Mouse (Mus musculus): Measurements from ENCODE around the gene Osbpl2.
A peak's percentile ranks its signal among the peaks of the same experiment; 100 is the strongest.

Osbpl2 gene

DNA sequence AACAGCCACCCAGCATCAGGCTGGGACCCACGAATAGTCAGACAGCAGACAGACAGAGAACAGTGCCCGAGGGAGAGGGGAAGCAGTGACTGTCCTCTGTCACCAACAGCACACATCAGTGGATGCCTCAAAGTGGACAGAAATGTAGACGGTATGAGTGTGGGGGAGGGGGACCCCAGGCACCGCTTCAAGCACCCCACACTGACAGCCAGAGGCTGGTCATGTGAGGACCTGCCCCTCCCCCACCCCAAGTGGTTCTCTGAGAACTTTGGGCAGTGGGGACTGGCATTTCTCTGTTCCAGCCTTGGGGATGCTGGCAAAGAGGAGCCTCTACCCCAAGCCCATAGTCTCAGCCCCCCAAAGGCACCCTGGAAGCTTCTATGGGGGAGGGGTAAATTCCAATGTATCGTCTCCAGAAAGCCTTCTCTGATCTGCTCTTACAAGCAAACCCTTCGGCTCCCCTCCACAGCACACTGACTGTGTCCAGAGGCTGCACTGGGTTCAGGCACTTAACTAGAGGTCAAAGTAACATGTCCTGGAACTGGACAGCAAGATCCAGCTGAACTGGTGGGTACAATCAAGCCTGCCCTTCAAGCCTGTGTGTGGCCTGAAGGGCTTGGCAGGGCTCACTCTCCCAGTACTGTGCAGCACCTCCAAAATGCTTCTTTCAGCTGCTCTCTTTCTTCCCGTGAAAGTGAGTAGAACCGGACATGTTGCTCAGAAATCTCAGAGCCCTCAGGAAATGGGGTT lies 13.5 kb upstream of the Osbpl2 start:
- peak in 1 of 2 experiments; percentile 24 for DNase-seq

DNA sequence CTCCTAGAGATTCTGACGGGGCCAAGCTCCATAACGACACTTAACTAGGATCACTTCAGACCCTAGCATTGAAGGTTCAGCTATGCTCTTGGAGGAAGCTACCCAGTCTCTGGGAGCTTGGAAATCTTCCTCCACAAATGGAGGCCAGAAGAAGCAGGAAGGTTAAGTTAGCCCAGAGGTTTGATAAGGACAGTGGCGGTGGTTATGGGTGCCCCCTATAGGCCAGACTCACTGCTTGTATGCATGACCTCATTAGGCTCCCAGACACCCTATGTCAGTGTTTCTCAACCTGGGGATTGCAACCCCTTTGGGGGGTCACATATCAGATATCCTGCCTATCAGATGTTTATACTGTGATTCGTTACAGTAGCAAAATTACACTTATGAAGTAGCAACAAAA lies 12.0 kb upstream of the Osbpl2 start:
- DNase-seq: no peak

DNA sequence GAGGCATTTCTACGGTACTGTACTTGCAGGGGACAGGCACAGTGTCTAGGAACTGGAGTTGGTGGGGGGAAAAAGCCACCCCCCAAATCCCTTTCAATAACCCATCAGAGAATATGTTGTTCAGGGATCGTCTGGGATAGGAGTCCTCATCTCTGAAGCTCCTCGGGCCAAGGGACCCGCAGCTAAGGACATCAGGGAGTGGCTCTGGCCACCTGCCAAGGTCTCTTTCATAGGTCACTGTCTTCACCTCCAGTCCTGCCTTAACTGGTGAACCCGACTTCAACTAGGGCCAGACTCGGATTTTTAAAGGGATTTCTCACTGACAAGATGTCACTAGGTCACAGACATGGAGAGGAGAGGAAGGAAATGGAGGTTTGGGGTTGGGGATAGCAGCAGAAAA lies 10.8 kb upstream of the Osbpl2 start:
- no peak for DNase-seq

DNA sequence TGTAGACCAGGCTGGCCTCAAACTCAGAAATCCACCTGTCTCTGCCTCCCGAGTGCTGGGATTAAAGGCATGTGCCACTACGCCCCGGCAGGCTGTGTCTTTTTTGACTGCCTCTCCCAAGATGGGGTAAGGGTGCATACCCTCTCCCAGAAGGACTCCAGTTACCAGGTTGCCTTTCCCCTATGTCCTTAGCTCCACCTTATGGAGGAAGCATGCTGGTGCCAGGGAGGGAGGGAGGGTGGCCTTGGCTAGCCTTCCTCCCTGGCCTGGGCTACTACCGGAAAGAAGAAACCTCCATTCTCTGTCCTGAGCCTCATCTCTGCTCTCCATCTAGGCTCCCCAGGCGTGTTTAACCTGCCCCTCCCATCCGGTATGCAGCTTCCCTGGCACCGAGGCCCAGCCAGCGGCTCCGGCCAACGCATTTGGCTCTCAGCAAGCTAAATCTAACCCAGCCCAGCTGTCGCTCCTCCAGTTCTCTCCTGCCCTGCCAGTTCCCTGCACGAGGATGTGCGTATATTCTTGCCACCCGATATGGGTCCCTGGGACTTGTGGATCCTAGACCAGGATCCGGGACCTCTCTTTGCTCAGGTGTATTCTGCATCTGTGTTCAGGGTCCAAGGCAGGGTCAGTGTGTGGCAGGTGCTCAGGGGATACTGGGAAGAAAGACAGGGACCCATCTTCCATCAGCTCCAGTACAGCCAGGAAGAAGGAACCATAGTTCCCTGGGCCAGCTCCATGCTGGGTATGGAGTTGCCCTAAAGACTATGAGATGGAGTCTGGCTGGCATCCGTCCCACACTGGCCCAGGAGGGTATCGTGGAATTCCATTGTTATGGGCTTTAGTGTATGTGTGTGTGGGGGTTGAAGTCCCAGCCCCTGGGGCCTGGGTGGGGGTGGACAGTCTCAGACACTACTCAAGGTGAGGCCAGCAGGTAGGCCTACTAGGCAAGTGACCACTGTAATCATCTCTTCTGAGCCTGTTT lies 4.9 kb upstream of the Osbpl2 start:
- peak in 1 of 2 experiments; percentile 32 for DNase-seq

DNA sequence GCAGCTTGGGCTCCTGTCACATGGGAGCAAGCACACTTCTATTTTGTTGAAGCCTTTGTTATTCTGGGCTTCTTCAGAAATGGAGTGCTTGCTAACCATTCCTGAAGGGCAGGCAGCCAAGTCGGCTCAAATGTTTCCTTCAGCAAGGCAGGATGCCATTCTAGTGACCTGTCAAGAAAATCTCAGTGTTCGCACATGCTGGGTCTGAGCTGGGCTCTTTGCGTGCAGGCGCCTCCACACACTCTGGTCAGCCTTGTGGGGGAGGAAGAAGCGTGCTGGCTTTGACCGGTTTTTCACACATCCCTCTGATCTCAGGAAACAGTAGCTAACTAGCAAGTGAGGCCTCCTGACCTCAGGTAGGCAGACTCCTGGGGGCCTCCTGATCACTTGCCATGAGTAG lies 3.8 kb upstream of the Osbpl2 start:
- DNase-seq: peak; percentile 50 to 52

DNA sequence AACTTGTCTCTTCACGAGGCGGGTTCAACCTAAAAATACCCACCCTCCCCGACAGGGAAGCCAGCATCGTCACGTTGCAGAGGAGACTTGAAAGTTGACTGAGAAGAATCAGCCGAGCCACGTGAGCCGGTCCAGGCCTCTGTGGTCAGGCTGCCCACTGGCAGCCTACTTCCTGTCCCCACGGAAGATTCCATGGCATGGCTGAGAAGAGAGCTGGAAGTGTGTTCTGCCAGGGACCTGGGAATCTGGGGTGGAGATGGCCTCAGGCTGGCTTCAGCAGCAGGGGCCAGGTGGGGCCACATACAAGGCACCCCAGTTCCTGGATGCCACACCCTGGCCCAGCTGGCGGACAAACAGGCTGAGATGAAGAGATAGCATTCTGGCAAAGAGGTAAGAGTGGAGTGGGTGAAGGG lies 3.0 kb upstream of the Osbpl2 start:
- no peak for DNase-seq

DNA sequence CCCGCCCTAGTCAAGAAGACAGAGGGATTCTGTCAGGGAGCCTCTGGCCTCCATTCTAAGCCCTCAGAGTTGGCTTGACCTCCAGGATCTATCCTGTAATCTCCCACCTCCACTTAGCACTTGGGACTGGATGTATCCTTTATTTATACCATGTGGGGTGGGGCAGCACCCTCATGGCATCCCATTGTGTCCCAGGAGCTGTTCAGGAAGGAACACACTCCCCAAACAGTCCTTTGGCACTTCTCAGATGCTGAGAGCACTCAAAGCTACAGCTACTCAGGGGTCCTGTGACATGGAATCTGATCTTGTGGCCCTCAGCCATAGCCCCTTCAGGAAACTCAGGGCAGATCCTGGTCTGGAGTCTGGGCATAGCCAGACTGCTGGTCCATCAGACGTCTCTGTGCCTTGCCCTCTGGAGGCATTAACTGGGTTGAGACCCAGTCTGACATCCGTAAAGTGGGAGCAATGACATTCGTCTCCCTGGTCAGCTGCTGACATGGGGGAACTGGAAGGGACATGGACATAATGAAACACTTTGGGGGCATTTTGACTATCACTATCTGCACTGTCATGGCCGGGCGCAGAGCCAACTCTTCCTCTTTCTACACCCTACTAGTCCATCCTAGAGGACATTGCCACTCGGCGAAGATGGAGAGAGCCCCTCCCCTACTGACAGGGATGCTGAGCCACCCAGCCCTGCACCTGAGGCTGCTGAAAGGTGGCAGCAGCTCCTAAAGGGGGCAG lies 2.2 kb upstream of the Osbpl2 start:
- DNase-seq: no peak

DNA sequence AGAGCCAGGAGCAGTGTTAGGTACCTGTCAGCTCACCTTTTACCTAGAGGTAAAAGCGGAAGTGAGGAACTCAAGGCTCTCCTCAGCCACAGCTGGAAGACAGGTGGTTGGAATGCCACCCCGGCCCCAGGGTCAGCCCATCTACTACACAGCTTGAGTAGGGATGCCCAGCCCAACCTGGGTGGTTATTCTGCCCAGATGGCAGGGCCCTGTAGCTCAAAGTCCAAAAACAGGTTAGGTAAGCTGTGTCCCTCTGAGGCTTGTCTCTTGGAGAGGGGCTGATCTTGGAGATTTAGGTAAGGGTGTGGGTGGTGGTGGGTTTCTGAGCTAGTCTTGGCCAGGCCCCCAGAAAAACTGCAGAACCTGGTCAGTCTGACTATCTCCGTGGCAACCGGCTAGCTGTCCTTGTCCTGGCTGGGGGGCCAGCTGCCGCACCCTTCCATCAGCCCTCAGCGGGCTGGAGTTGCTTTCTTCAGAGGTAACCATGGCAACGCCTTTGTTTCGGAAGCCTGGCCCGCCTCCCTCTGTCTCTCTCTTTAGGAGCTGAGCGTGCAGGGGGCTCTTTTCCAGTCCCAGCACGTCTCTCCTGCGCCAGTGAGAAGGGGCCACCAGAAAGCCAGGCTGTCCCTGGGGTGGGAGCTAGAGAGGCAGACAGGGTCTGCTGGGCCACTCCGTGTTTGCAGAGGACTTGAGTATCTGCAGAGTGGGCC lies 1.5 kb upstream of the Osbpl2 start:
- DNase-seq: no peak

DNA sequence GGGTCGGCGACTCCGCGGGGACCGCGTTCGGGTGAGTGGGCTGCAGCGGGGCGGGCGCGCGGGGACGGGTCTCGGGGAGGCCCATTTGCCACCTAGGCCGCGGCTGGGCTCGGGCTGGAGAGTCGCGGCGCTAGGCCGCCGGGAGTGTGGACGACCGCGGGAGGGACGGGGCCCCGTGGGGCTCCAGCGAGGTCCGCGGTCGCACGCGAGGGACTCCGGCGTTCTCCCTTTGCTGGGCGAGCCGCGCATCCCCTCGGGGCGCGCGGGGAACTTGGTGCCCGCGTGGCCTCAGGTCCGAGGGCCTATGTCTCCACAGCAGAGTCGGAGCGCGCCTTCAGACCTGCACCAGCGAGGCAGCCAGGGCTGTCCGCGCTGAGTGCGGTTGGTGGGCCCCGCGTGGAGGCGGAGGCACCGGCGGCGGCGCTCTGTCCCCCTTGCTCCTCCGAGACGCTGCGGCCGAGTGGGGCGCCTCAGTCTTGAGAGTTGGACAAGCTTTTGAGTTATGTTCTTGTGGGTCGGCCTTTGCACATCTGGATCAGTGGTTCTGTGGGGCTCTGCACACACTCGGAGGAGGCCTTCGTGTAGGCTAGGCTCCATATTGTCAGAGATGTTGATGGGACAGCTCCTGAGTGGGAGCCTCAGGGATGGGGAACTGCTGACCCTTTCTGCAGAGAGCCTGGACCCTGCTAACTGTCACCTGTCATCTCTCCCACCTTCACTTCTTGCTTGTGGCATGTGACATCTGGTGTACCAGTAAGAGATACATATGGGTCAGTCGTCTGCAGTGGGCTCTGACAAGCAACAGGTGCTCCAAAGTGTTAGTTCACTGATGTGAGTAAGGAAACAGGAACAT lies 559 bp downstream of the Osbpl2 start:
- no peak for DNase-seq

DNA sequence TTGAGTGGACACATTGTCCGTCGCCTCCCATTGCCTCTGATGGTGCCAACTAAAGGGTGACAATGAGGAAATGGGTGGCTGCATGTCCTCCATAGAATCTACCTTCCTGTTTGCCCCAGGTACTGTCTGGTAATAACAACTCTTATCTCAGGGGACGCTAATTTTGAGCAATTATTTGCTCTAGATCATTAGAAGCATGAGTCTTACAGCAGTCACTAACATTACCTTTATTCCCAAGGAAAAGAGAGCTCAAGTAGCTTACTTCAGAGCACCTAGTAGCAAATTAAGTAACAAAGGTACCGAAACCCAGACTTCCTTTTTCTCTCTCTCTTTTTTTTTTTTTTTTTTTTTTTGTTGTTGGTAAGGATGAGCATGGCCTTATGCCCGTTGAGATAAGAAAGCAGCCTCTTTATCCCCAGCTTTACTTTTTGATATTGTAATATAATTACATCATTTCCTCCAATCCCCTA lies 1.2 kb downstream of the Osbpl2 start:
- DNase-seq: no peak

DNA sequence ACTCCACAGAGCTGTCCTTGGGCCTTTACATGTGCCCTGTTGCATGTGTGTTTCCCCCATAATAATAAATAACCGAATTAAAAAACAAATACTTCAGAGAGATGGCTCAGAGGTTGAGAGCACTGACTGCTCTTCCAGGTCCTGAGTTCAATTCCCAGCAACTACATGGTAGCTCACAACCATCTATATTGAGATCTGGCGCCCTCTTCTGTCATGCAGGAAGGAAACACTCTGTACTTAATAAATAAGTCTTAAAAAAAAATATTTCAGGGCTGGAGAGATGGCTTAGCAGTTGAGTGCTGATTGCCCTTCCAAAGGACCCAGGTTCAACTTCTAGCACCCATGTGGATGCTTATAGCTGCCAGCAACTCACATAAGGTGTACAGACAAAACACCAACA lies 5.1 kb downstream of the Osbpl2 start:
- no peak for DNase-seq

DNA sequence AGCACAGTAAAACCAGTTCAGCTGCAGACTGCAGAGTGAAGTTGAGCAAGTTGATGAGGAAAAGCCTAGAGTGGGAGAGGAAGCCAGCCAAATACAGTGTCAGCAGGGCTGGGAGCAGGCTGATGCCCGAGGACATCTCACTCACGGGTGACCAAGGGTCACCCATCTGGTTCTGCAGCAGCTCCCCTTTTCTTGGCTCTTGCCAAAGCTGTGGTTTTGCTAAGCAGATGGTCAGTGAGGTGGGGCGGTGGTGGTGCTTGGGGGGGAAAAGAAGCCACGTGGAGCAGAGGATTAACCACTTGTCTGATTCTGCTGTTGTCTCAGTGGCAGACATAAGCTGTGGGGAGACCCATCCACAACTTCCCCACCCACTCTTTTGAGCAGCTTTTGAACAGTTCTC lies 7.1 kb downstream of the Osbpl2 start:
- DNase-seq: no peak

DNA sequence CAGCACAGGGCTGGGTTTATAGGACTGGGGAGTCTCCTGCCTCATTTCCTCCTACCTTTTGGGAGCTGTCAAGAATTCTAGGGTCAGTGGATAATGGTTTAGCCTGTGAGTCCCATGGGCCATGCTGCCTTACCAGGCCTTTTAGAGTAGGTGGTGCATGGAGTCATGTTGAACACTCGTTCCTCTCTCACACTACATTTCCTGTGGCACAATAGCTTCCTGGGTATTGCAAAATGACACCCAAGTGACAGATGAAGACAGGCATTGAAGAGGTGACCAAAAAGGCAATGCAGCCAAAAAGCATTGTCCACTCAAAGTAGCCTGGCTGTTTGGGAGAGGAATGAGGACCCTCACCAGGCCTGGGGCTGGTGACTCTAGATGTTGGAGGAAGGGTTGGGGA lies 8.6 kb downstream of the Osbpl2 start:
- no peak for DNase-seq

DNA sequence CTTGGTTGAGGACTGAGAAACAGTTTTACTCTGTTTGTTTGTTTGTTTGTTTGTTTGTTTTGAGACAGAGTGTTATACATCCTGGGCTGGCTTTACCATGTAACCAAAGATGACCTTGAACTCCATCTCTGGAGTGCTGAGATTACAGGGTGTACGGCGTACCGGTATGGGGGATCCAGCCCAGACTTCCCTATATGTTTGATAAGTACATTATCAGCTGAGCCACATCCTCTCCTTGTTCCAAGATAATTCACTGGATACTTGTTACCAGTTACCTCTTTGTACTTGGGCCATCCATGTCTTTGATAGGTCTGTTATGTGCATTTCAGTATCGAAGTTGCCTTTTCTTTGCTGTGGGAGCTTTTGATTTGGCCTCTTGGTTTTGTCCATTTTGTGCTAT lies 14.1 kb downstream of the Osbpl2 start:
- no peak for DNase-seq

DNA sequence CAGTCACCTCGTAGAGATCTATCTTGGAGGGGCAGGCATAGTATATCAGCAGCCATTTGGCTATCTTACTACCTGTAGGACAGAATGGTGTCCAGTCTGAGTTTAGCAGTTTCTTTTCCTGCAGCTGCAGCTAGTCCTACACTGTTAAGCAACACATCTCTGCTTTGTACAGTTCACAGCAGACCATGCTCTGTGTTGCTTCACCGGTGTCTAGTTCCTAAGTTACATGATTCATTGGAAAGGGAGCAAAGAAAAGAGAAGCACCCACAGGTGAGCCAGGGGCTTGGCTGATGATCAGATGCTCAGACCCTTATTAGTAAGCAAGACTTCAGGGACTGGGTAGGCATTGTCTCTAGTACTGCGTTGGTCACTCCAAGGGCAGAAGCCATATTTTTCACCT lies 14.8 kb downstream of the Osbpl2 start:
- DNase-seq: no peak

DNA sequence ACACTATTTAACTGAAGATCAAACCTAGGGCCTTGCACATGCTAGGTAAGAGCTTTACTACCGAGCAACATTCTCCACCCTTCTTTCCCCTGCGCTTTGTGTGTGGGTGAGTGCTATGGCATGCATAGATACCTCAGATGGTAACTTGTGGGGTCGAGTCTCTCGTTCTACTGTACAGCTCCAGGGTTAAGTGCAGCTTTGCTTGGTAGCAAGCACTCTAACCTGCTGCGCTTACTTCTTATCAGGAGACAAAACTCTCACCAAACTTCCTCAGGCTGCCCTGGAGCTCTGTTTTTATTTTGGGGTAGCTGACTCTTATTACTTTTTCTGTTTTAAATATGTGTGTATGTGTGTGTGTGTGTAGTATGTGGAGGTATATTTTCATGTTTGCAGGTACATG lies 16.3 kb downstream of the Osbpl2 start:
- DNase-seq: no peak

DNA sequence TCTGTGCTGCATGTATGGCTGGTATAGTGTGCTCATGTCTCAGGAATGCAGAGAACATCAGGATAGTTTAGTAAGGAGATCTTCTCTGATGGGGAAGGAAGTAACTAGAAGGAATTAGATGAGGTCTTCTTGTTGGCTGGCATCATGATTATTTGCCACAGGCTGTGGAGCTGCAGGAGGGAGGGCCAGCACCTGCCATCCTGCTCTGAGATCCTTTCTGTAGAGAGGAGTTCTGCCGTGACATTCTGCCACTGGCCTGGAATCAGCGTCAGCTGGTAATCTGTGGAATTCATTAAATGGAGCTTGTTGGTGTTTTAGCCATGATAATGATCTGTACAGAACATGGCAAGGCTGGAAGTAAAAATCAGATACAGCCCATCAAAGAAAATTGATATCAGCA lies 27.0 kb downstream of the Osbpl2 start:
- no peak for DNase-seq

DNA sequence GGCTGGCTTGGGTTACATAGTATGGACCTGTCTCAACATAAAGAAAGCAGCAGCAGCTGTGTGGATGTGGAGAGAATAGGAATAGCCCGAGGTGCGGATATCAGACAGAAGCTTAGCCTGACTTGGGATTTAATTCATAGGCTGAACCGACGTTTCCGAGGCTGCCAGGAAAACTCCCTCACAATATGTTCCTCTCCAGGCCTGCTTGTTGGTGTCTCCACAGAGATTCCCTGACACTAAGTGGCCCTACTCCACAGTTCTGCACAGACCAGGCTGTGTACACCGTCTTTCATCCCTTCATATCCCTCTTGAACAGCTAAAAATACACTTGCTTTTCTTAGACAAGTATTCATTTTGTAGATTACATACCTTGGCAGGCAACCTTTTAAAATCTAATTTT lies 28.3 kb downstream of the Osbpl2 start:
- DNase-seq: no peak

DNA sequence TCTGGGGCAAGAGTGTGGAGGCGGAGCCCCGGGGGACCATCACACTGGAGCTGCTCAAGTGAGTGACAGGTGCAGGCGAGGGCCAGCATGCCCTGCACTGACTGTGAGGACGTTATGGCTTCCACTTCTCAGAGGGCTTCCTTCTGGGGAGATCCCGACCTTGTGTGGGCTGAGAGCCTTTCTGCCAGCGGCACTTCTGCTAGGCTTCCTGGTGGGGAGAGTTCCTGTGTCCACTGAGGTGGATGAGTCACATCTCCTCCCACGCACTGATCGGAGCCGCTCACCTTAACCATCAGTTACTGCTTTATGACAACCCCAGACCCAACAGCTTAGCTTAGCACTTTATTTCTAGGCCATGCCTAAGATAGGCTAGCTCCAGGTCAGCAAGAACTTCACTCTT lies 29.4 kb downstream of the Osbpl2 start:
- DNase-seq: no peak

DNA sequence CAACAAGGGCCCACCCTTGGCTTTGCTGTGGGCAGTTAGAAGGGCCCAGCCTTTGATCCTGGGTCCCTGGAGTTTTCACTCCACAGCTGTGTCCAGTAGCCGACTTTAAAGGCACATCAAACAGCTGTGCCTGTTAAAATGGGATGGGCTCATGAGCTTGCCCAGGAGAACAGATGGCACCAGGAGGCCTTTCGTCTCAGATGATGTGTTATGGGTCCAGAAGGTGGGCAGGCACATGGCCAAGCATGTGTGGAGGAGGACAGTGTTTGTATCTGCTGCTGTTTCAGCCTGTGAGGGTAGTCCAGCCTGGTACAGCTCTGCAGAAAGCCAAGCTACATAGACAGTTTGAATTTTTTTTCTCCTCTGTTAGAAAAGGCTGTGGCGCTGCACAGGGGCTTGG lies 35.7 kb downstream of the Osbpl2 start:
- no peak for DNase-seq

DNA sequence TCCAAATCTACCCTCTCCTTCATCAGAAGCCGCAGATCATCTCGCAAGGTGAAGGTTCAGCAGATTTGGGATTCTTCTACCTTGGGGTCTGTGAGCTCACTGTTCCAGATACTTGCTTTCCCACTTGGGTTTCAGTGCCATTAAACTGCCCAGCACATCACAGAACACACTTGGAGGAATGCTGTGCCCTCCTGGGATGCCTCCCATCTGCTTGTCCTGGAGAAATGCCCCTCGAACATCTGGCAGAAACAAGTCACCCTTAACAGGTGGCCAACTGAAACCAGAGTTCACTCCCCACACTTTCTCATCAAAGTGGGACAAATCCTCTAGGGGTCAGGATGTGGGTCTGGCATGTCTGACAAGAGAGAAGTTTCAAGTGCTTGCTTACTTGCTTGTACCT lies 39.5 kb downstream of the Osbpl2 start:
- no peak for DNase-seq

DNA sequence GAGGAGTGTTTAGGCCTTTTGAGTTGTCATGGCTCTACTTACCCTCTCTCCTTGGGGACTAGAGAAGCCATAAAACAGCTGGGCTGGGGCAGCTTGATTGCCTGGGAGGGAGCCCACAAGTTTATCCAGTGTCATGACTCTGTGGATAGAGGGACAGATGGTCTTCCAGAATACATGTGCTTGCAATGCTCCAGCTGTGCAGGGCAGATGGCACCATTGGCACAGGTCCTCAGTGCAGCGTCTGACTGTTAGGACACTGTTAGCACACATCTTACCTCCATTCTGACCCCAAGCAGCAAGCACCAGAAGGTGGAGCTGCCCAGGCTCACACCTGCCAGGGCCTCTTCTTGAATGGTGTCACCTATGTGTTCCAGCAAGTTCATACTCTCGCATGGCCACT lies 46.7 kb downstream of the Osbpl2 start:
- no peak for DNase-seq

Measured in kidney, adult 8-10 months (tissue).